Mouse (Mus musculus) left cerebral cortex, adult 8-10 months (tissue): ENCODE measurements around the gene Fkbp1b. TPM values are rescaled to one million over a fixed set of nuclear protein-coding genes. Genes with fewer than 3 reads are reported as not detected.
"Not testable (repeated sequence)": the region's sequence is repeated elsewhere in the genome, so short reads cannot be mapped to it uniquely, and the experiment has no call there.

Source experiments
- DNase-seq, 2 experiments: peaks; one replicate each; pipeline ENCODE4 v3.0.0; 2022; ENCODE audit warnings: low spot score in 2 of 2
- total RNA-seq, 4 experiments: library from RNA; stranded (reverse); gene quantifications; 2 replicates each; pipeline ENCODE4 v1.2.4; 2022

Fkbp1b gene
- total RNA-seq, 4 experiments from 2014 or later: 31.7 to 41.8 (median 39.3) TPM

DNA sequence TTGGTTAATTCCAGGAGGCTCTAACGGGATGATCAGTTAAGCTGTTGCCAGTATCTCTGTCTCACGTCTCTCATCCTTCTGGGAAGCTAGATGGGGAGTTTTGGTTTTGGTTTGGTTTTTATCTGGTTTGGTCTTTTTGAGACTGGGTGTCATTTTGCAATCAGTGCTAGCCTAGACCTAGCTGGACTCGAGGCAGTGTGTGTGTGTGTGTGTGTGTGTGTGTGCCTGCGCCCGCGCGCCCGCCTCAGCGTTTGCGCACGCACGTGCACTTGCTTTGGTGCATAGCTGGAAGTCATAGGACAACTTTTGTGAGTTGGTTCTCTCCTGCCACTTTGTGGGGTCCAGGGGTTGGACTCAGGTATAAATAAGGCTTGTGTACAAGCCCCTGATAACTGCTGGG, 2.4 kb upstream of the Fkbp1b start:
- no peak for DNase-seq

DNA sequence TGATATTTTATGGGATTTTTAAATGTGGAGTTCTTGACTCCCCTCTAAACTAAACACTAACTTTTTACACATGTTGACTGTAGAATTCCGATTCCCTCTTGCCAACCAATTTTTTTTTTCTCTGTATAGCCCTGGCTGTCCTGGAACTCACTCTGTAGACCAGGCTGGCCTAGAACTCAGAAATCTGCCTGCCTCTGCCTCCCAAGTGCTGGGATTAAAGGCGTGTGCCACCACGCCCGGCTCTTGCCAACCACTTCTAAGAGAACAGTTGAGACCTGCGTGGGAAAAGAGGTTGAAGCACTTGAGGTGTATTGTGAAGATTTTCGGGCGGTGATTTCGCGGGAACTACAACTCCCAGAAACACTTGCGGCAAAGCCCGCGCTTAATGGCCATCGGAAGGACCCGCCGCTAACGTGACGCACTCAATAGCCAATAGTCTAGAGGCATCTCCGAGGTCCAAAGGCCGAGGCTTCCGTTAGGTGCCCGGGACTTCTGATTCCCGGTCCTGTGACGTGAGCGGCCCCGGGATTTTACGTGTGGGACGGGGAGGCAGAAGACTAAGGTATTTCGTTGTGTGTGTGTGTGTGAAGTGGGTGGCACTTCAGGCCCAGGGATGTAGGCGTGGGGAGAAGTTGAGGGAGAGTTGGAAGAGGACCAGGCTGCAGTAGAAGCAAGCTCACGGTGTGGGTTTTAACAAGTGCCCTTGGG, 1.7 kb upstream of the Fkbp1b start, which contains the start of gene Wdcp:
Gene Wdcp (plus strand): TSS at position 414 of the 708 bp plus-strand sequence.
- peak; percentile 84 to 94 for DNase-seq

DNA sequence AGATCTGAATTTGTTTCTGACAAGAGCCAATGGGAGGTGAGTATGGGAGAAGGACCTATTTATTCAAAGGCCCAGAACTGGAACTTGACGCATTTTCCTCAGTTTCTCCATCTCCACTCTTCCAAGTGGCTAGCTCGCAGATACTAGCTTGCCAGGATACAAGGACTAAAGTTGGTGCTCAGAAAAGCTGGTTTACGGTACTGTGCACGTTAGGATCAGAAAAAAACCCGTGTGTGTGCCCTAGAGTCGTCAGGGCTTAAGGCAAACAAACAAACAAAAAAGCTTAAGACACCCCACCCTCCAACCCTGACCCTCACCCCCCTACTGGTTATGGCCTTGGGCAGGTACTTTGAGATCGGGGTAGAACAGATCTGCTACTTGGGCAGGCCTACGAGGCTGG, 1.1 kb upstream of the Fkbp1b start:
- no peak for DNase-seq

DNA sequence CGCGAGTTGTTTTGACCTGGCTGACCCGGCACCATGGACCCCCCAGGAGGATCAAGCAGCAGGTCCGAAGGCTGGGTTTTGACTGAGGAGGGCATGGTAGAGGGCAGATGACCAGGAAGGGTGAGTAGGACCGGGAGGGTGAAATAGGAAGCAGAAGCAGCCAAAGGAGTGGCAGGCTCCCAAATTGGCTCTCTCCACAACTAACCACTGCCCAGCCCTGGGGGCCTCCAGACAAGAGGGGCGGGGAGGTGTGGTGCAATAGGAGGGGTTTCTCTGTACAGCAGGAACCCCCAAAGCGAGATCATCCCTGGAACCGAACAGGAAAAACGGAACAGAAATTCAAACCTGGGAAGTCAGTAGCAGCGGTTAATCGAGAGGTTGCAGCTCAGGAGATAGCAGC, 650 bp downstream of the Fkbp1b start:
- DNase-seq: no peak

DNA sequence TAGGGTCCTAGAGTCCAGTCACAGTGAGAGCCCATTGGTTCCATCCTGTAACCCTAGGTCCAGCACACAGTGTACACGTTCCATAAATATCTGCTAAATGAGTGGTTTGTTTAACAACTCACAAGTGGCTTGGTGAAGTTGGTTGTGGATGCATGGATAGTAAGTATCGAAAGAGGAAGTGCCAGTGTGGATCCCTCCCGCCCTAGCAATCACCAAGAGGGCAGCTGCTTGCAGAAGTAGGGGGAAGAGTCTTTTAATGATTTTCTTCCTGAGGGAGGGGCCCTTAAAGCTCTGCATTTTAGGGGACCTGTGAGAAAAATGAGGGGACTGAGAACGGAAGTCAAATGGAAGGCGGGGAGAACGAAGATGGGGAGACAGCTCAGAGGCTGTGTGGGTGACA, 1.4 kb downstream of the Fkbp1b start:
- no peak for DNase-seq

DNA sequence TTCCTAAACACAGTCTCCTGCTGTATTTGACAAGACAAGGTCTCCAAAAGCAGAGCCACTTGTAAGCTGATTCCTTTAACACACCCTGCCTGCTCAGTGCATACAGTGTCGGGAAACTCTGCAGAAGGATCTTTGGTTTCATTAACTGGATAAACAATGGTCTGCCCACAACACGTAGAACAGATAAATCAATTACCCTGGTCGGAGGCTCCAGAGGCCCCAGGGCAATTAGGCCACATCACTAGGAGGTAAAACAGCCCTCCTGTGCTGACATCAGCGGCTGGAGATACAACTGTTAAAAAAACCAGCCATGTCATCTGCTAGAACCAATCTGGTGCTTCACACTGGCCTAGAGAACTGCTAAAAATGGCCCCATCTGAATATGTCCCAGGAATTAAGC, 4.4 kb downstream of the Fkbp1b start:
- no peak for DNase-seq

DNA sequence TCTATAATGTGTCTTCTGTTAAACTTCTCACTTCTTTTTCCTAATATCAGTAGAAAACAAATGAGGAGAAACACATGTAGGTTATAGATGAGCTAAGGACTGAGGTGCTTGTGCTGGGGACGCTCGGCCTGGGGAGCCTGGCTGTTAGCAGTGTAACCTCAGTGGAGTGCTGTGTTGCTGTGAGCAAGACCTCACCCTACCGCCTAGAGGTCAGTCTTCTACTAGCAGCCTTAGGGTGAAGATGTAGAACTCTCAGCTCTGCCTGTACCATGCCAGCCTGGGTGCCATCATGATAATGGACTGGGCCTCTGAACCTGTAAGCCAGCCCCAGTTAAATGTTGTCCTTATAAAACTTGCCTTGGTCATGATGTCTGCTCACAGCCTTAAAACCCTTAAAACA, 14.1 kb downstream of the Fkbp1b start:
- no peak for DNase-seq

DNA sequence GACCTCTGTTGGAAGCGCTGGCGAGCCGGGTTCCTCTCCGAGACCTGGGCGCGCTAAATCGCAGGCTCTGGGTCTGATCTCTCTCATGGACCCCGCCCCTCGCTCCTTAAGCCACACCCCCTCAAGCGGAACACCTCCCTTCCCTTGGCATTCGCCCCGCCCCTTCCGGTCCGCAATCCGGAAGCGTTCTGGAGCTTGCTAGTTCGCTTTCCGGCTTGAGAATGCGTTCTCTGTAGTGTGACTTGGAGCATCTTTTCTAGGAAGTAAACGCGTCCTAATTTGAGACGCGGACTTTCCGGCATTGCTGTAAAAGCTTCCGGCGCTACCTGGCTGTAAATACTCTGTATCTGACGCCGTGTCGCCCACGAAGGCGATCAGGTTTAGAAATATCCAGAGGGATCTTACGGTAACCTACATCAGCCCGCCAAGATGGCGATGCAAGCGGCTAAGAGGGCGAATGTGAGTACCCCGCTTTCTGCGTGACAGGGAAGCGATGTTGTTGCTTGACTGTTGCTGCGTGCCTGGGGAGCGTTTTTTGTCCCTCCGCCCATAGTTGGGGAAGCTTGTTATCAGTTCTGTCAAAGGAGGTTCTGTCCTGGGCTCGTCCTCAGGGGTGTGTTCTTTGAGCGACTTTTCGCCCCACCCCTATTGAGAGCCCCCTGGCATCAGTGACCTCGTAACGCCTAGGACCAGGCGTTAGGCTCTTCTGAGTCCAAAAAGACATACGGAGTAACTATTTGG, 23.9 kb downstream of the Fkbp1b start, which contains the start of gene Sf3b6:
Gene Sf3b6 (plus strand): TSS at position 184 of the 741 bp plus-strand sequence.
- peak; percentile 92 to 94 for DNase-seq

DNA sequence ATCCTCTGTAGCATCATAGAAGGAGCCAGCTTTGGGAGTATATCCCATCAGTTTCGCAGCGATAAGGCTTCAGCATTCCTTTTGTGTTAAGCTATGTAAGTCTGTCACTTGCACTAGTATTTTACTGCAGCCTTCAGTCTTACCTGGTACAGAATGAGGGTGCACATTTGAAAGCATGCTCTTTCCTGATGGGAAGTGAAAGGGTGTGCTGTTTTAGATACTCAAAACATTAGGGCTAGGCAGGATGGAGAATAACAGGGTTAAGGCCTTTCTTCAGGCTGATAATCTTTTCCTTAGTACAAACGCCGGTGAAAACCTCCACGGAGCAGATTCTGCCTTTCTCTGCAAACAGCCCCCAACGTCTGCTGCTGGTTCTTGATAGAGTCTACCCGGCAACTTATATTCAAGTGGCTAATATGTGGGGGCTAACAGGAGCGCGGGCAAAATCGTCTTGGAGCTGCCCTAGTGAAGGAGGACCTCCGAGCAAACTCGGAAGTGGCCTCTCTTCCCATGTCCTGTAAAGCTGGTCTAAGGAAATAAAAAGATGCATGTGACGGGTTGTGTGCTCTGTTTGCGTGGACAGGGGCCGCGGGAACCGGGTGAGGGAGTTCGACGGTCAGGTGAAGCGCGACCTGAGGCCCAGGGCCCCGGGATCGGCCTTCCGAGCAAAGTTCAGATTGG, 24.6 kb downstream of the Fkbp1b start:
- no peak for DNase-seq

DNA sequence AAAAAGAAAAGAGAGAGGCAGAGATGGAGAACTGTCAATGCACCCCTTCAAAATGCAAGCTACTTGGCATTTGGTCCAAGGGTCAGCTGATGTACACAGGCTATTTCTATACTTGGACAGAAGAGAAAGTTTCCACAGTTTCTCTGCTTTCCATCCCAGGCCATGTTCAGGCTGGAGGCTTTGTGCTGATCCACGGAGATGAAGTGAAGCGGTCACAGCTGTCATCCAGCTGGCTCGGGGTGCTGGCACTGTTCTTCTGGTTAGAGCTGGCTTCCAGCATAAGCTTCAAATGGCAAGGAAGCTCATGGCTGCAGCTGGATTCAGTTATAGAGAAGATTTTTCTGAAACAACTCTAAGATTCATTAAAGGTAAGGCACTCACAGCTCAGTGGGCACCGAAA, 27.8 kb downstream of the Fkbp1b start:
- DNase-seq: no peak

DNA sequence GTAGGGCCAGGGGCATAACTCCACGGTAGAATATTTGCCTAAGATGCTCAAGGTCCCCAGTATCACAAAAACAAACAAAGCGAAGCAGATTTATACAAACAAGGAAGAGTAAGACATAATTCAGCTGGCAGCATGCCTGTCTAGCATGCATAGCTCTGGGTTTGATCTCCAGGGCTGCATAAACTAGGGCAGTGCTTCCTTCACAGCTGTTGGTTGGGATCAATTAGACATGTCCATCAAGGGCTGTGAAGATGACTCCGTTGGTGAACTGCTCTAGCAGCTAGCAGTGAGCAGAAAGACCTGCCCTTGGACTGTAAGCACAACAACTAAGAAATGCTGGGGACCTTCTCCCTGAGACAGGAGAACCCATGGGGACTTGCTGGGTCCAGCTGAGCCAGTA, 29.7 kb downstream of the Fkbp1b start:
- DNase-seq: no peak

DNA sequence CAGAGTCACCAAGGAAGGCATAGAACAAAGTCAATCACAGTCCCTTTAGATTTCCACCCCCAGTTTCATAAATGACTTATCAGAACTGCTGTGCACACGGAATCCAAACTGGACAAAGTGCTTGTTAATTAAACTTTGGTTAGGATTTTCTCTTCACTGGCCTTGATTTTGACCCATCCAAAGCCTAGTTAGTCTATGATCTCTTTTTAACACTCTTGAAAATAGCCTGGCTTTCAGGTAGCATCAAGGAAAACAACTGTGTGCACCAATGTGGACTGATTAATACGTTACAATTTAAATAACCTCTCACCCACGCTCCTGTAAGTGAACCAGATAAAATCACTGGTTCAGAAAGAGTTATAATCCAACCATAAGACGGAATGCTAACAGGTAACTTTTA, 30.4 kb downstream of the Fkbp1b start:
- DNase-seq: no peak

DNA sequence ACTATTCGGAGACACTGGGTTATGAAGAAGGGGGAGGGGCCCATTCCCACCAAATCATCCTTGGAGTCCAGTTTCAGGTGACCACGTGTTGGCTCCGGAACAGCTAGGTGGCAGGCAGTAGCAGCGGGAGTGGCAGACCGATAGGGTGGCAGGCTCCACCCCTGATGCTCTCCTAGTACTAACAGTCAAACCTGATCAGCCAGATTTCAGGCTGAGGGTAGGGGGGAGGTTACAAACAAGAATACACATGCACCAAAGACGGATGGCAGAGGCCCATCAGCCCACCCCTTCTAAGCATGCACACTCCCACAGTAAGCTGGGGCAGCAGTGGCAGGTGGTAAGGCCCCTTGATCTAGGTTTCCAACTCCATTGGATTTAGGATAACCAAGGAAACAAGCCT, 43.9 kb downstream of the Fkbp1b start:
- not testable (repeated sequence) for DNase-seq

DNA sequence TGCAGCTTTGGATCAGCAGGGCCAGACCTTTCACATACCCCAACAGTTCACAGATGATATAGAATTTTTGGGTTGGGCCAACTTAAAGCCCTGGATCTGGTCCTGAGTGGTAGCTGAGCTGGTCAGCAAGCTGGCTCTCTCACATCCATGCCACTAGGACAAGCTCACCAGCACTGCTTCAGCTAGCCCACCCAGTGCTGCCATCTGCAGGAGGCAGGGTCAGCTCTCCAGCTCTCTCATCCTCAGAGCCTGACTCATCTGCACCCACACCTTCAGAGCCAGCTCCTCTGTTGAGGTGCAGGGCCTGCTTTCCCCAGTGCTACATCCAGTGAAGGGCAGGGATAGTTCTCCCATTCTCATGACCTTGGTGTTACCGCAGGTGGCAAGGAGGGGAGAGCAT, 47.7 kb downstream of the Fkbp1b start:
- no peak for DNase-seq

DNA sequence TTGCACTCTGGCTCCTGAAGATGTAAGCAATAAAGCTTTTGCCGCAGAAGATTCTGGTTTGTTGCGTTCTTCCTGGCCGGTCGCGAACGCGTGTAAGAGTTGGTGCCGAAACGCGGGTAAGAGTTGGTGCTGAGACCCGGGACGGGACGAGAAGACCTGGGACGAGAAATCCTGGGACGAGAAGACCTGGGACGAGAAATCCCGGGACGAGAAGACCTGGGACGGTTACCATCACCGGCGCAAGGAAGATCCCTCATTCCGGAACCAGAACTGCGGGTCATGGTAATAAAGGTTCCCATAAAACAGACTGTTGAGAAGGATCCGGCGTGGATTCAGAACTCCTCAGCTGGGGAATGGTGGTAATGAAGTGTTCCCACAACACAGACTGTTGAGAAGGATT, 53.3 kb downstream of the Fkbp1b start:
- DNase-seq: not testable (repeated sequence)

DNA sequence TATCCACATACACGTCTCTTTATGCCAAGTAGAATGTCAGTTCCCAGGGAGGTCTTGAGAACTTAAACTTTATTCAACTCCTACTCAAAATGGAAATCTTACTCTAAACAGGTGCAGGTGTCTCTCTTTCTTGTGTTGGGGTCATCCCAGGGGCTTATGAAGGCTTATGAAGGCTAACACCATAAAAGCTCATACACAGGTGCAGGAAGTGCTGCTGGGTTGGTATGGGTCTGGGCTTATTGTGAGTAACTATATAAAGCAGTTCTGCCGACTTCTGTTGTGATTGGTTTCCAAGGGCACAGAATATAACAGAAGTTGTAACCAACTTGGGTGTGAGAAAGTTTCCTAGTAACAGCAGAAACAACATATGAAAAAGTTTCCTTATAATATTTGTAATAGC, 56.9 kb downstream of the Fkbp1b start:
- DNase-seq: no peak

DNA sequence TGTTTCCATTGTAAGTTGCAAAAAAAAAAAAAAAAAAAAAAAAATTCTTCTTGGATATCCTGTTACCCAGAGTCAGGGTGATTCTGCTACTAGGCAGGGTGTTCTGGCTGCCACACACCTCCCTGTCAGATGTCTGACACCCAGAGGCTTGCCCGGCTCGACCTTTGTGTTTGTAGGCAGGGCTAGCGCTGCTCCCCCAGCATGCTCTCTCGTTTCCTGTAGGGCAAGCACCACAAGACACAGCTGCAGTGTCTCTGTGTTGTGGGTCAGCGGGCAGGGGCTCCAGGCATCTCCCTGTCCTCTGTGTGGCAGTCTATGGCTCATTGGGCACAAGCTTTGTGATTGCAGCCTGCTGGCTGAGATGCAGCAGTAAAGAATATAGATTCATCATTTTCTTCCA, 57.8 kb downstream of the Fkbp1b start:
- DNase-seq: no peak

Other genes starting within 250 kb of the Fkbp1b start
- 10 to 100 TPM; 65.5 to 75.0 (median 69.1) TPM for gene Itsn2, start 249.0 kb downstream of the Fkbp1b start, total RNA-seq
- not detected for gene Gm3625, start 248.7 kb downstream of the Fkbp1b start, total RNA-seq
- gene Fam228a, start 103.2 kb downstream of the Fkbp1b start, total RNA-seq: 1 to 10 TPM; 1.6 to 2.9 (median 2.1) TPM
- 10 to 100 TPM; 11.6 to 17.1 (median 13.1) TPM for gene Pfn4, start 72.6 kb downstream of the Fkbp1b start, total RNA-seq
- 10 to 100 TPM; 17.6 to 20.0 (median 19.1) TPM for gene Fam228b, start 72.3 kb downstream of the Fkbp1b start, total RNA-seq
- gene Sf3b6, start 24.0 kb downstream of the Fkbp1b start, total RNA-seq: 10 to 100 TPM; 69.8 to 92.7 (median 81.2) TPM
- 10 to 100 TPM; 10.8 to 16.3 (median 13.0) TPM for gene Wdcp, start 1.7 kb upstream of the Fkbp1b start, total RNA-seq
- under 1 TPM; 0.66 to 0.89 (median 0.77) TPM for gene Mfsd2b, start 32.8 kb upstream of the Fkbp1b start, total RNA-seq
- gene Ubxn2a, start 66.1 kb upstream of the Fkbp1b start, total RNA-seq: 10 to 100 TPM; 51.3 to 64.0 (median 57.8) TPM
- 10 to 100 TPM; 30.1 to 35.9 (median 33.0) TPM for gene Atad2b, start 75.8 kb upstream of the Fkbp1b start, total RNA-seq